In genomic region chr5:124444208-124444607, GRCm38 (mm10) we compare ENCODE assay signal across 9 mouse cellular contexts. TPM values are rescaled to one million over a fixed set of nuclear protein-coding genes. Genes with fewer than 3 reads are reported as not detected.
DNase-seq lines count a peak whose midpoint lies in the region; ATAC-seq and TF ChIP-seq lines count a peak whose summit lies in the region.
"Had no signal": no experiment of that assay in that cellular context is flagged by ENCODE, and none has a peak within 500 bp of the region (broad histone marks: within the 10 kb centered on the region; RNA-seq: fewer than 3 reads in every experiment).

No protein-coding gene starts in this region.

- TF ChIP-seq CTCF in E14TG2a.4 (conservative IDR thresholded peaks at IDR 0.05; ENCODE audit: low read length) = no peak

- no peak overlapping the region for H3K27ac ChIP-seq in hindbrain, embryonic 13.5 days
- H3K27ac ChIP-seq in hindbrain, embryonic 11.5 days (ENCODE audit: low read depth, low read length) = no peak overlapping the region; the same call in 1 of the 2 replicates
- no peak overlapping the region for H3K27ac ChIP-seq in embryonic facial prominence, embryonic 10.5 days (replicated peaks)
- peak overlapping the region; percentile 97 for H3K27ac ChIP-seq in liver, embryonic 11.5 days (ENCODE audit: low read depth, low read length)

- no peak overlapping the region for H3K4me3 ChIP-seq in hindbrain, embryonic 13.5 days
- no peak overlapping the region; the same call in 1 of the 2 replicates for H3K4me3 ChIP-seq in hindbrain, embryonic 11.5 days (ENCODE audit: low read depth, low read length)
- H3K4me3 ChIP-seq in E14TG2a.4 (replicated peaks; ENCODE audit: low read length) = peak overlapping the region; percentile 86
- peak overlapping the region; percentile 93 for H3K4me3 ChIP-seq in embryonic facial prominence, embryonic 10.5 days
- peak overlapping the region; percentile 96; the same call in 1 of the 2 replicates for H3K4me3 ChIP-seq in liver, embryonic 11.5 days (ENCODE audit: low read depth, low read length)

- H3K4me2 ChIP-seq in hindbrain, embryonic 13.5 days = peak overlapping the region; percentile 94
- no peak overlapping the region; the same call in 1 of the 2 replicates for H3K4me2 ChIP-seq in hindbrain, embryonic 11.5 days (replicated peaks; ENCODE audit: low read depth, low read length)
- H3K4me2 ChIP-seq in liver, embryonic 11.5 days = peak overlapping the region; percentile 83

- H3K27me3 ChIP-seq in hindbrain, embryonic 13.5 days = no peaks in the 10 kb centered on the region
- H3K27me3 ChIP-seq in hindbrain, embryonic 11.5 days (ENCODE audit: control insufficient read depth, insufficient read depth, low read length) = no peaks in the 10 kb centered on the region
- H3K27me3 ChIP-seq in E14TG2a.4 (ENCODE audit: insufficient read depth, low read length) = no peaks in the 10 kb centered on the region
- H3K27me3 ChIP-seq in embryonic facial prominence, embryonic 10.5 days (replicated peaks; ENCODE audit: low read depth, poor library complexity, severe bottlenecking) = no peaks in the 10 kb centered on the region
- H3K27me3 ChIP-seq in liver, embryonic 11.5 days (replicated peaks; ENCODE audit: control insufficient read depth, insufficient read depth, low read length) = no peaks in the 10 kb centered on the region
- H3K27me3 ChIP-seq: Patski had no signal

- ATAC-seq in hindbrain, embryonic 13.5 days (ENCODE audit: low FRiP score) = no peak
- ATAC-seq in hindbrain, embryonic 11.5 days (ENCODE audit: low FRiP score) = no peak
- ATAC-seq in liver, embryonic 11.5 days (replicated peaks; ENCODE audit: low FRiP score) = no peak
- ATAC-seq: Patski had no signal

- intact Hi-C loops in left cerebral cortex, postnatal 4 days (cut with DNase I) = no loop called here

- H3K9me3 ChIP-seq in hindbrain, embryonic 13.5 days = no peaks in the 10 kb centered on the region
- H3K9me3 ChIP-seq in hindbrain, embryonic 11.5 days (ENCODE audit: control insufficient read depth, low read length) = no peaks in the 10 kb centered on the region
- no peaks in the 10 kb centered on the region for H3K9me3 ChIP-seq in E14TG2a.4 (ENCODE audit: low read length)
- H3K9me3 ChIP-seq in embryonic facial prominence, embryonic 10.5 days = no peaks in the 10 kb centered on the region
- no peaks in the 10 kb centered on the region for H3K9me3 ChIP-seq in liver, embryonic 11.5 days (ENCODE audit: control insufficient read depth, low read length)

- DNase-seq in hindbrain, embryonic 11.5 days (ENCODE audit: low spot score) = no peak
- DNase-seq in embryonic facial prominence, embryonic 10.5 days (ENCODE audit: low spot score) = no peak
- DNase-seq in liver, embryonic 11.5 days (ENCODE audit: low spot score) = no peak
- no peak for DNase-seq in left cerebral cortex, postnatal 4 days
- DNase-seq in adrenal gland, postnatal 14 days = no peak
- DNase-seq: cerebellum, adult 11 months had no signal

- peaks cover 23% of the 10 kb centered on the region for H3K36me3 ChIP-seq in hindbrain, embryonic 13.5 days
- H3K36me3 ChIP-seq in hindbrain, embryonic 11.5 days (ENCODE audit: control insufficient read depth, insufficient read depth, low read length) = peaks cover 3% of the 10 kb centered on the region; the same call in 1 of the 2 replicates
- peaks cover 39% of the 10 kb centered on the region for H3K36me3 ChIP-seq in E14TG2a.4 (ENCODE audit: insufficient read depth, low read length)
- H3K36me3 ChIP-seq in embryonic facial prominence, embryonic 10.5 days (replicated peaks) = peaks cover 28% of the 10 kb centered on the region
- H3K36me3 ChIP-seq in liver, embryonic 11.5 days (ENCODE audit: control insufficient read depth, insufficient read depth, low read length) = peaks cover 21% of the 10 kb centered on the region

- no peak overlapping the region for H3K9ac ChIP-seq in hindbrain, embryonic 13.5 days
- no peak overlapping the region for H3K9ac ChIP-seq in hindbrain, embryonic 11.5 days (ENCODE audit: low read depth, low read length)
- H3K9ac ChIP-seq in liver, embryonic 11.5 days (ENCODE audit: low read depth, low read length) = peak overlapping the region; percentile 94

- peaks cover 46% of the 10 kb centered on the region for H3K4me1 ChIP-seq in hindbrain, embryonic 13.5 days (replicated peaks)
- no peaks in the 10 kb centered on the region; the same call in 1 of the 2 replicates for H3K4me1 ChIP-seq in hindbrain, embryonic 11.5 days (replicated peaks; ENCODE audit: control insufficient read depth, insufficient read depth, low read length)
- H3K4me1 ChIP-seq in E14TG2a.4 (replicated peaks; ENCODE audit: low read depth, low read length) = peaks cover 69% of the 10 kb centered on the region
- peaks cover 44% of the 10 kb centered on the region for H3K4me1 ChIP-seq in embryonic facial prominence, embryonic 10.5 days
- H3K4me1 ChIP-seq in liver, embryonic 11.5 days (replicated peaks; ENCODE audit: control insufficient read depth, insufficient read depth, low read length) = peaks cover 32% of the 10 kb centered on the region

- 77% methylated on average over 3 of the region's 3 CpGs for WGBS in hindbrain, embryonic 13.5 days
- 69% methylated on average over 3 of the region's 3 CpGs for WGBS in hindbrain, embryonic 11.5 days
- 66% methylated on average over 3 of the region's 3 CpGs for WGBS in embryonic facial prominence, embryonic 10.5 days
- 62% methylated on average over 3 of the region's 3 CpGs for WGBS in liver, embryonic 11.5 days

RNA-seq across cellular contexts. Expression of gene Kmt5a, which starts 4.5 kb away (rescaled TPM):
- polyA plus RNA-seq in hindbrain, embryonic 13.5 days (2015; fragmentation: Nextera tagmentation; extraction: Ambion mirVana) = 18.0 and 20.6 TPM in 2 replicates
- polyA plus RNA-seq in hindbrain, embryonic 11.5 days (2014; fragmentation: Nextera tagmentation; extraction: Ambion mirVana) = 52.2 and 83.1 TPM in 2 replicates
- 48.5 and 55.7 TPM in 2 replicates for polyA plus RNA-seq in embryonic facial prominence, embryonic 10.5 days (2016; fragmentation: Nextera tagmentation; extraction: Ambion mirVana)
- 132 and 145 TPM in 2 replicates for polyA plus RNA-seq in liver, embryonic 11.5 days (2014; fragmentation: Nextera tagmentation; extraction: Ambion mirVana)
- 10 to 100 TPM; 45.2 to 55.7 TPM for total RNA-seq in left cerebral cortex, postnatal 4 days (2021)
- total RNA-seq in adrenal gland, postnatal 14 days (2021) = 146 and 162 TPM in 2 replicates

RNA-seq across cellular contexts. Expression of gene Sbno1, which starts 18.4 kb away (rescaled TPM):
- polyA plus RNA-seq in hindbrain, embryonic 13.5 days (2015; fragmentation: Nextera tagmentation; extraction: Ambion mirVana) = 108 and 115 TPM in 2 replicates
- 92.9 and 116 TPM in 2 replicates for polyA plus RNA-seq in hindbrain, embryonic 11.5 days (2014; fragmentation: Nextera tagmentation; extraction: Ambion mirVana)
- polyA plus RNA-seq in embryonic facial prominence, embryonic 10.5 days (2016; fragmentation: Nextera tagmentation; extraction: Ambion mirVana) = 98.3 and 103 TPM in 2 replicates
- polyA plus RNA-seq in liver, embryonic 11.5 days (2014; fragmentation: Nextera tagmentation; extraction: Ambion mirVana) = 75.2 and 86.4 TPM in 2 replicates
- 100 to 1,000 TPM; 126 to 131 TPM for total RNA-seq in left cerebral cortex, postnatal 4 days (2021)
- 90.7 and 103 TPM in 2 replicates for total RNA-seq in adrenal gland, postnatal 14 days (2021)

RNA-seq across cellular contexts. Expression of gene Rilpl2, which starts 34.0 kb away (rescaled TPM):
- polyA plus RNA-seq in hindbrain, embryonic 13.5 days (2015; fragmentation: Nextera tagmentation; extraction: Ambion mirVana) = 21.2 and 23.8 TPM in 2 replicates
- 19.2 and 20.8 TPM in 2 replicates for polyA plus RNA-seq in hindbrain, embryonic 11.5 days (2014; fragmentation: Nextera tagmentation; extraction: Ambion mirVana)
- polyA plus RNA-seq in embryonic facial prominence, embryonic 10.5 days (2016; fragmentation: Nextera tagmentation; extraction: Ambion mirVana) = 24.9 and 26.0 TPM in 2 replicates
- 18.7 and 19.8 TPM in 2 replicates for polyA plus RNA-seq in liver, embryonic 11.5 days (2014; fragmentation: Nextera tagmentation; extraction: Ambion mirVana)
- total RNA-seq in left cerebral cortex, postnatal 4 days (2021) = 10 to 100 TPM; 19.0 to 20.5 TPM
- 21.2 and 23.9 TPM in 2 replicates for total RNA-seq in adrenal gland, postnatal 14 days (2021)

RNA-seq across cellular contexts. Expression of gene Snrnp35, which starts 38.7 kb away (rescaled TPM):
- polyA plus RNA-seq in hindbrain, embryonic 13.5 days (2015; fragmentation: Nextera tagmentation; extraction: Ambion mirVana) = 22.5 and 27.5 TPM in 2 replicates
- polyA plus RNA-seq in hindbrain, embryonic 11.5 days (2014; fragmentation: Nextera tagmentation; extraction: Ambion mirVana) = 15.2 and 15.7 TPM in 2 replicates
- polyA plus RNA-seq in embryonic facial prominence, embryonic 10.5 days (2016; fragmentation: Nextera tagmentation; extraction: Ambion mirVana) = 28.3 and 28.8 TPM in 2 replicates
- 13.6 and 14.0 TPM in 2 replicates for polyA plus RNA-seq in liver, embryonic 11.5 days (2014; fragmentation: Nextera tagmentation; extraction: Ambion mirVana)
- total RNA-seq in left cerebral cortex, postnatal 4 days (2021) = 10 to 100 TPM; 26.4 to 33.6 TPM
- 13.4 and 18.4 TPM in 2 replicates for total RNA-seq in adrenal gland, postnatal 14 days (2021)

Comparison
In these comparisons a context has a peak if more than half of its experiments do, and no peak if none do; other contexts are left out.
1. H3K4me3 ChIP-seq: peak in E14TG2a.4 (single experiment), embryonic facial prominence, embryonic 10.5 days (single experiment) and liver, embryonic 11.5 days (single experiment); none in hindbrain, embryonic 13.5 days (single experiment) and hindbrain, embryonic 11.5 days (single experiment).